Mouse (Mus musculus) spleen, adult 2 months (tissue): ENCODE results near the gene Mvb12a. TPM values are rescaled to one million over a fixed set of nuclear protein-coding genes. Genes with fewer than 3 reads are reported as not detected.
A peak's percentile ranks its signal among the peaks of the same experiment; 100 is the strongest.

Source experiments
- DNase-seq, 2 experiments: peaks; one replicate each; pipeline versions ENCODE4 v3.0.0 to v3.0.0-alpha.2; 2012 to 2021; ENCODE audit warnings: low spot score in 2 of 2, low read depth in 1 of 2
- H3K27ac ChIP-seq: fragments of 200-500 bp; 2 replicates; pipeline ENCODE4 v1.5.1; 2012; ENCODE audit warnings: low read length, inconsistent platforms; ENCODE audit not compliant: insufficient read depth
- H3K27me3 ChIP-seq: fragments of 200-500 bp; 2 replicates; pipeline ENCODE4 v1.6.1; 2012; ENCODE audit warnings: mild to moderate bottlenecking, moderate library complexity, low read length, inconsistent platforms; ENCODE audit not compliant: control insufficient read depth, insufficient read depth
- H3K36me3 ChIP-seq: fragments of 200-500 bp; 2 replicates; pipeline ENCODE4 v1.6.1; 2012; ENCODE audit warnings: mild to moderate bottlenecking, low read length, inconsistent platforms; ENCODE audit not compliant: control insufficient read depth, insufficient read depth
- H3K4me1 ChIP-seq: fragments of 200-500 bp; 2 replicates; pipeline ENCODE4 v1.6.1; 2011; ENCODE audit warnings: inconsistent platforms; ENCODE audit not compliant: control insufficient read depth, insufficient read depth, insufficient read length
- H3K4me3 ChIP-seq: fragments of 200-500 bp; 2 replicates; pipeline ENCODE4 v1.5.1; 2011; ENCODE audit warnings: mild to moderate bottlenecking, inconsistent platforms; ENCODE audit not compliant: insufficient read depth, insufficient read length; ENCODE audit errors: extremely low read depth
- CTCF ChIP-seq: fragments of 200-500 bp; IDR thresholded peaks from 2 replicates; pipeline ENCODE4 v1.5.1; 2011; ENCODE audit warnings: mild to moderate bottlenecking, inconsistent platforms; ENCODE audit not compliant: insufficient read depth, insufficient read length, insufficient replicate concordance; ENCODE audit errors: extremely low read depth
- POLR2A ChIP-seq: fragments of 200-500 bp; IDR thresholded peaks from 2 replicates; pipeline ENCODE4 v1.6.1; 2011; ENCODE audit warnings: low read depth, low read length, inconsistent platforms
- WGBS: fragments of 180-500 bp; shearing (Covaris S2); methylation state at CpG from one replicate; pipeline ENCODE4 v1.1.7; 2018; 5-methylcytosine and 5-hydroxymethylcytosine counted together
- polyA plus RNA-seq: library from polyadenylated mRNA; depleted of rRNA; stranded (reverse); fragments of >200 nt; gene quantifications from 2 replicates; pipeline ENCODE4 v1.2.3, GENCODE M21; 2012

Gene Mvb12a
- polyA plus RNA-seq, 1 experiment = 89.9 TPM

DNA sequence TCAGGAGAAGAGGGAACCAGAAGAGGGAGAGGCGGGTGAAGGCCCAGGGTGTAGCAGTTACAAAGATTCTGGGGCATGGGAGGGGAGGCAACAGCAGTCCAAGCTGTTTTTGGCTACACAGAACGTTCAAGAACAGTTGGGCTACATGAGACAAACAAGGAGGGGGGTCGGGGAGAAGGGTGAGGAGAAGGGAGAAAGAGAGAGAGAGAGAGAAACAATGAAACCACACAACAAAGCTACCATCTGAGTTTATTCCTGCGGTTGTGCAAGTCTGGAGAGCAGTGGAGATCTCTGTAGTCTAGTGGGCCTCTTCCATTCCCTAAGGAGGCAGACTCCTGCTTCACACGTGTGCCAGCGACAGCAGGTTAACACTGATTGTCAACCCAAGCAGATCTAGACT is 11.3 kb downstream of the Mvb12a start:
- 73% methylated on average over 6 of the region's 6 CpGs for WGBS
- H3K27ac ChIP-seq = no peak overlapping the region
- no peaks in the 10 kb centered on the region for H3K27me3 ChIP-seq
- no peaks in the 10 kb centered on the region for H3K36me3 ChIP-seq
- H3K4me3 ChIP-seq = no peak overlapping the region
- TF ChIP-seq POLR2A (no peak), CTCF (no peak)
- peaks cover 7% of the 10 kb centered on the region for H3K4me1 ChIP-seq
- no peak for DNase-seq

GRCm38 (mm10) chr8:71554644-71555043 is 11.9 kb downstream of the Mvb12a start:
- TF ChIP-seq CTCF (no peak), POLR2A (no peak)
- no peaks in the 10 kb centered on the region for H3K36me3 ChIP-seq
- H3K27ac ChIP-seq = no peak overlapping the region
- WGBS = 85% methylated on average over 2 of the region's 2 CpGs
- peaks cover 7% of the 10 kb centered on the region for H3K4me1 ChIP-seq
- DNase-seq = no peak
- H3K4me3 ChIP-seq = no peak overlapping the region
- H3K27me3 ChIP-seq = no peaks in the 10 kb centered on the region

DNA sequence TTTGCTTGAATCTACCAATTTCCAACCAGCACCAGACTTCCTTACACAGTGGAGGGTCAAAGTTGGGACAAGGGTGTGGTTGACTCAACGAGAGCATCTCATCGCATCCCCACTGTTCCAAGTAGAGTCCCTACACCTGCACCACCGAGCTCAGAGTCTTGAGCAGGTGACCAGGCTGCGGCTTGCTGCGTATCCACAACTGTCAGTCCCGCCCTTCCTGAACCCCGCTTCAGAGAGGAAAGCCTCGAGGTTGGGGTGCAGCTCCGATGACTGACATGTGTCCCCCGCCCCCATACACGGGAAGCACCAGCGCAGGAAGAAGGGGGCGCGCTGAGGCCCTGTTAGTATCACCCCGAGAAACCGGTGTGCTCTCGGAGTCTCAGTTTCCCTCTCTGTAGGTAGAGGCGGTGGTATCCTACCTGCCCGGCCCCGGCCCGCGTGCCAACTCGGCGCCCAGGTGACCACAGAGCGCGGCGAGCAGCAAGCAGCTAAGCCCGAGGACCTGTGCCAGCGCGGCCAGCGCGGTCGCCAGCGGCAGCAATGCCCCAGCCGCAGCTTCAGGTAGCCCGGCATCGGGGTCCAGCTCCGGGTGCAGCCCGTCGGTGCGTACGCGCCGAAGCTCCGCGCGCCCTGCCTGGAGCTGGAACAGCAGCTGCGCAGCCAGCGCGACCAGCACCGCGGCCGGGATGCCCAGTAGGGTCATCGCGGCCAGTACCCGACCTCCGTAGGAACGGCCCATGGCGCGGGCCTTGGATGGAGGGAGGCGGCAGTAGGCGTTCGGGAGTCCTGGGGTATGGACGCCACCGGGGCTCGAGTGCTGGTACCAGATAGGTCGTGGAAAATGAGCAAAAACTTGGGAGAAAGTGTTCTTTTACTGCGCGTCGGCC is 15.6 kb downstream of the Mvb12a start, which contains the start of gene Tmem221:
TSS of gene Tmem221 (minus strand) at position 801 of the 887 bp plus-strand sequence.
- Histone ChIP-seq H3K27ac (peak within 1 kb of the TSS; percentile 29; the same call in 1 of the 2 replicates), H3K36me3 (no peaks in the 10 kb centered on the region), H3K4me3 (peak within 1 kb of the TSS; percentile 58), H3K27me3 (no peaks in the 10 kb centered on the region), H3K4me1 (peaks cover 11% of the 10 kb centered on the region)
- WGBS = 4% methylated on average over 70 of the region's 70 CpGs
- DNase-seq = no peak
- TF ChIP-seq POLR2A = peak; percentile 16; the same call in 1 of the 2 replicates
- TF ChIP-seq CTCF = no peak

- Histone ChIP-seq H3K36me3 (no peaks in the 10 kb centered on the region), H3K27ac (0 out of 2 replicates have a peak overlapping the region, but pooled peaks have one; percentile 29), H3K27me3 (no peaks in the 10 kb centered on the region), H3K4me1 (peaks cover 11% of the 10 kb centered on the region), H3K4me3 (peak overlapping the region; percentile 58; the same call in 1 of the 2 replicates)
- 5% methylated on average over 24 of the region's 24 CpGs for WGBS
- peak; percentile 53 to 66 for DNase-seq
- no peak for TF ChIP-seq POLR2A
- TF ChIP-seq CTCF = 0 out of 2 replicates have a peak, but pooled peaks have one; percentile 10
These were observed 16.4 kb downstream of the Mvb12a start for GRCm38 (mm10) chr8:71558958-71559690.

DNA sequence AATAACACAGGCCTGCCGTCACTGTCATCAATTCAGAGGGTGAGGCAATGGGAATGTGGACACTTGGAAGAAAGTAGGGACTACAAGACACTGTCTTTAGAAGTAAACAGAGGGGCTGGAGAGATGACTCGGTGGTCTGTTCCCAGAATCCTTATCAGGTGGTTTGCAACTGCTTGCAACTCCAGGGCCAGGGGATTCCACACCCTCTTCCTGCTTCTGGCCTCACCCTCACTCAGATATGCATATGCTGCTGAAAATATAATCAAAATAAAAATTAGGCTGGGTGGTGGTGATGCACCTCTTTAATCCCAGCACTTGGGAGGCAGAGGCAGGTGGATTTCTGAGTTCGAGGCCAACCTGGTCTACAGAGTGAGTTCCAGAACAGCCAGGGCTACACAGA is 17.3 kb downstream of the Mvb12a start:
- no peak overlapping the region for H3K4me3 ChIP-seq
- H3K27me3 ChIP-seq = no peaks in the 10 kb centered on the region
- DNase-seq = no peak
- H3K4me1 ChIP-seq = peaks cover 11% of the 10 kb centered on the region
- H3K36me3 ChIP-seq = no peaks in the 10 kb centered on the region
- no peak overlapping the region for H3K27ac ChIP-seq
- WGBS = 81% methylated on average over 3 of the region's 3 CpGs
- TF ChIP-seq CTCF = no peak
- no peak for TF ChIP-seq POLR2A

DNA sequence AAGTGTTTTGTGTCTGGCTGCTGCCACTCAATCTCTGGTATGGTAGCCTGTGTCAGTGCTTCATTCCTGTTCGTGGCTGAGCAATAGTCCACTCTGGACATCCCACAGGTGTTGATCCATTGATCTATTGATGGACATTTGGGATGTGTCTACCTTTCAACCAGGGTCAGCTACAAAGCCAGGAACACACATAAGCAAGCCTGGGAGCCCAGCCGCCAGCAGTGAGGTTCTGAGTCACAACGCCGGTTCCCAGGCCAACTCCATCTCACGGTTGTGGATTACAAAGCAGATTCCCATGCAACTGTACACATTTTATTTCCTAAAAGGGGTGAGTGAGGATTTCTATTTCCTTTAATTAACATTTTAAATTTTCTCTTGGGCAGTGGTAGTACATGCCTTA is 18.0 kb downstream of the Mvb12a start:
- H3K36me3 ChIP-seq = no peaks in the 10 kb centered on the region
- H3K4me3 ChIP-seq = no peak overlapping the region
- TF ChIP-seq CTCF (no peak), POLR2A (no peak)
- peaks cover 11% of the 10 kb centered on the region for H3K4me1 ChIP-seq
- no peaks in the 10 kb centered on the region for H3K27me3 ChIP-seq
- no peak for DNase-seq
- no peak overlapping the region for H3K27ac ChIP-seq
- 93% methylated on average over 5 of the region's 5 CpGs for WGBS
